Mouse (Mus musculus): ENCODE measurements around the gene Thada. TPM values are rescaled to one million over a fixed set of nuclear protein-coding genes. Genes with fewer than 3 reads are reported as not detected.

Thada gene
- polyA plus RNA-seq, 1 experiment from 2014 or later, result 10.8 TPM

DNA sequence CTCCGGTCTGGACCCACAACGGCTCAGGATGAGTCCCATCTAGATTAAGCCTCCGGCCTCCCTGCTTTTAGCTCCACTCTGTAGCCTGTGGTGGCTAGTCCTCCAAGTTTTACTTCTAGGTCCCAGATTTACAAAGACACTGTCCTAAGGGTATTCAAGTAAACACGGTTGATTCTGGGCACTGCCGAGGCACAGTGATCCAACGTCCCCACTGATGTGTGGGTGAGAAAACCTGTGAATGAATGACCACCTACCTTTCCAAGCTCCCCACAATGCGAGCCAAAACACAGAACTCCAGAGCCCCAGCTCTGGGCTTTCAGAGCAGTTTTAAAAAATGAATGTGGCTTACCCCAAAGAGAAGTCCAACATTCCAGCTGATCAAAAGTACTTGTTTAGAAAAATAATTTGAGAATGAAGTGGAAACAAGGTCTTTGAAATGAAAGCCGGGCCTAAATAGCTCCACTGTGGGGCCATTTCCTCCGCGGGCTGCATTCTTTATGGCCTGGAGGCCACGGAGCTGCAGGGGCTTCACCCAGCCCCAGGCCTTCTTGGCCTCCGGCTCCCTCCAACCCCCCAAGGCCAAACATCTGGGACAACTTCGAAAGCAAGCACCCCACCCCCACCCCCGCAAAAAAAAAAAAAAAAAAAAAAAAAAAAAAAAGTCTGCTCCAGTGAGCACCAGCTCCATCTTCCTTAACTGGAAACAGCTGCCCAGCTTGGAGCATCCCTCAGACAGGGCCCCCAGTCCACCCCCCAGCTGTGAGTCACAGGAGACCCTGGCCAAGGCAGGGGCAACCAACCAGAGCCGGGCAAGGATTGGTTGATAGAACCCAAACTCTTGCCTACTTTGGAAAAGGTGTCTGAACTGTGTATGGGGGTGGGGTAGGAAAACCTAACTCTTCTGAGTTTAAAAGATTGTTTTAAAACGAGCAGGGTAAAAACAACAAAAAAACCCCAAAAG lies 283.4 kb downstream of the Thada start:
- Histone ChIP-seq H3K9ac (ENCODE audit: low read length) (peak overlapping the region; percentile 45), H3K36me3 (ENCODE audit: control insufficient read depth, insufficient read depth, low read length) (peaks cover 21% of the 10 kb centered on the region), H3K4me3 (ENCODE audit: low read depth, low read length) (peak overlapping the region; percentile 33; the same call in 1 of the 2 replicates), H3K27me3 (replicated peaks; ENCODE audit: control insufficient read depth, insufficient read depth, low read length) (no peaks in the 10 kb centered on the region), H3K9me3 (ENCODE audit: control insufficient read depth, low read length) (no peaks in the 10 kb centered on the region), H3K27ac (ENCODE audit: low read depth) (peak overlapping the region; percentile 85), H3K4me1 (replicated peaks; ENCODE audit: control insufficient read depth, insufficient read depth, low read length) (peaks cover 38% of the 10 kb centered on the region), H3K4me2 (ENCODE audit: low read length) (peak overlapping the region; percentile 54)
- peak; percentile 73 for DNase-seq (ENCODE audit: low spot score)
- 22% methylated on average over 15 of the region's 16 CpGs for WGBS
- no peak for ATAC-seq (replicated peaks; ENCODE audit: low FRiP score, low TSS enrichment, low read depth)

- H3K9me3 ChIP-seq (ENCODE audit: control insufficient read depth, low read length), result no peaks in the 10 kb centered on the region
- H3K36me3 ChIP-seq (ENCODE audit: control insufficient read depth, insufficient read depth, low read length), result peaks cover 19% of the 10 kb centered on the region
- ATAC-seq (replicated peaks; ENCODE audit: low FRiP score, low TSS enrichment, low read depth) (no peak), DNase-seq (ENCODE audit: low spot score) (peak; percentile 70)
- H3K27ac ChIP-seq (ENCODE audit: low read depth), result peak overlapping the region; percentile 85
- no peak overlapping the region for H3K4me3 ChIP-seq (ENCODE audit: low read depth, low read length)
- peaks cover 41% of the 10 kb centered on the region for H3K4me1 ChIP-seq (replicated peaks; ENCODE audit: control insufficient read depth, insufficient read depth, low read length)
- H3K4me2 ChIP-seq (ENCODE audit: low read length), result peak overlapping the region; percentile 15; the same call in 1 of the 2 replicates
- H3K9ac ChIP-seq (ENCODE audit: low read length), result no peak overlapping the region
- H3K27me3 ChIP-seq (replicated peaks; ENCODE audit: control insufficient read depth, insufficient read depth, low read length), result no peaks in the 10 kb centered on the region
- 62% methylated on average over 18 of the region's 18 CpGs for WGBS
These were observed 284.3 kb downstream of the Thada start for GRCm38 (mm10) chr17:84181502-84182310.

- H3K36me3 ChIP-seq (ENCODE audit: control insufficient read depth, insufficient read depth, low read length), result peaks cover 11% of the 10 kb centered on the region; the same call in 1 of the 2 replicates
- H3K27ac ChIP-seq (ENCODE audit: low read depth), result peak overlapping the region; percentile 85
- H3K4me1 ChIP-seq (replicated peaks; ENCODE audit: control insufficient read depth, insufficient read depth, low read length), result peaks cover 41% of the 10 kb centered on the region
- H3K4me3 ChIP-seq (ENCODE audit: low read depth, low read length), result no peak overlapping the region
- 0 out of 2 replicates have a peak overlapping the region, but pooled peaks have one; percentile 1 for H3K9ac ChIP-seq (ENCODE audit: low read length)
- 0 out of 2 replicates have a peak overlapping the region, but pooled peaks have one; percentile 11 for H3K4me2 ChIP-seq (ENCODE audit: low read length)
- H3K27me3 ChIP-seq (replicated peaks; ENCODE audit: control insufficient read depth, insufficient read depth, low read length), result no peaks in the 10 kb centered on the region
- no peaks in the 10 kb centered on the region for H3K9me3 ChIP-seq (ENCODE audit: control insufficient read depth, low read length)
- ATAC-seq (replicated peaks; ENCODE audit: low FRiP score, low TSS enrichment, low read depth), result peak; percentile 40
- DNase-seq (ENCODE audit: low spot score), result peak; percentile 75
- WGBS, result 28% methylated on average over 11 of the region's 11 CpGs
These were observed 285.1 kb downstream of the Thada start for GRCm38 (mm10) chr17:84180715-84181501.

DNA sequence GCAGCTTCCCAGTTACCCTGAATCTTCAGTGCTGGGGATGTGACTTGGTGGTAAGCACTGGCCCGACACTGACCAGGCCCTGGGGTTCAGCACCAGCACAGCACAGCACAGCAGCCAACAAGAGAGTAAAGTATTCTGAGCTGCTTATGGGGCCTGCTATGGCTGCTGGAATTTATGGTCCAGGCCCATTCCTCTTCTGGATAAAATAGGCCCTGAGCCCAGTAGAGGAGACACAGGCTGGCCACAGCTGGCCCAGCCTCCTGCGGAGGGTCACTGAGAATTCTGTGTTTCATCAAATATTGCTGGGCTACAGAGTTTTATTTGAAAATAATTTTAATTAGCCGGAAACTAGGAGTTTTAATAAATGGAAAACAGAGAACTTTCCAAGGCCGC lies 286.0 kb downstream of the Thada start:
- H3K4me1 ChIP-seq (replicated peaks; ENCODE audit: control insufficient read depth, insufficient read depth, low read length), result peaks cover 41% of the 10 kb centered on the region
- H3K36me3 ChIP-seq (ENCODE audit: control insufficient read depth, insufficient read depth, low read length), result peaks cover 2% of the 10 kb centered on the region; the same call in 1 of the 2 replicates
- WGBS, result 51% methylated on average over 4 of the region's 4 CpGs
- no peak overlapping the region for H3K4me3 ChIP-seq (ENCODE audit: low read depth, low read length)
- no peak for ATAC-seq (replicated peaks; ENCODE audit: low FRiP score, low TSS enrichment, low read depth)
- DNase-seq (ENCODE audit: low spot score), result peak; percentile 55
- H3K4me2 ChIP-seq (ENCODE audit: low read length), result no peak overlapping the region
- peak overlapping the region; percentile 85 for H3K27ac ChIP-seq (ENCODE audit: low read depth)
- H3K27me3 ChIP-seq (replicated peaks; ENCODE audit: control insufficient read depth, insufficient read depth, low read length), result no peaks in the 10 kb centered on the region
- 0 out of 2 replicates have a peak, but pooled peaks cover 4% of the 10 kb centered on the region for H3K9me3 ChIP-seq (ENCODE audit: control insufficient read depth, low read length)
- H3K9ac ChIP-seq (ENCODE audit: low read length), result no peak overlapping the region

- ATAC-seq (replicated peaks; ENCODE audit: low FRiP score, low TSS enrichment, low read depth) (no peak), DNase-seq (ENCODE audit: low spot score) (peak; percentile 49)
- Histone ChIP-seq H3K9me3 (ENCODE audit: control insufficient read depth, low read length) (0 out of 2 replicates have a peak, but pooled peaks cover 4% of the 10 kb centered on the region), H3K4me3 (ENCODE audit: low read depth, low read length) (no peak overlapping the region), H3K4me1 (replicated peaks; ENCODE audit: control insufficient read depth, insufficient read depth, low read length) (peaks cover 41% of the 10 kb centered on the region), H3K4me2 (ENCODE audit: low read length) (no peak overlapping the region), H3K27me3 (replicated peaks; ENCODE audit: control insufficient read depth, insufficient read depth, low read length) (no peaks in the 10 kb centered on the region), H3K36me3 (ENCODE audit: control insufficient read depth, insufficient read depth, low read length) (no peaks in the 10 kb centered on the region), H3K9ac (ENCODE audit: low read length) (no peak overlapping the region), H3K27ac (ENCODE audit: low read depth) (peak overlapping the region; percentile 85)
- 89% methylated on average over 17 of the region's 17 CpGs for WGBS
These were observed 286.7 kb downstream of the Thada start for GRCm38 (mm10) chr17:84179026-84179972.

- WGBS, result 38% methylated on average over 8 of the region's 8 CpGs
- ATAC-seq (replicated peaks; ENCODE audit: low FRiP score, low TSS enrichment, low read depth), result no peak
- H3K36me3 ChIP-seq (ENCODE audit: control insufficient read depth, insufficient read depth, low read length), result no peaks in the 10 kb centered on the region
- no peak overlapping the region for H3K9ac ChIP-seq (ENCODE audit: low read length)
- peak; percentile 50 for DNase-seq (ENCODE audit: low spot score)
- peaks cover 31% of the 10 kb centered on the region for H3K4me1 ChIP-seq (replicated peaks; ENCODE audit: control insufficient read depth, insufficient read depth, low read length)
- H3K4me3 ChIP-seq (ENCODE audit: low read depth, low read length), result no peak overlapping the region
- H3K27ac ChIP-seq (ENCODE audit: low read depth), result no peak overlapping the region
- H3K4me2 ChIP-seq (ENCODE audit: low read length), result no peak overlapping the region
- no peaks in the 10 kb centered on the region for H3K27me3 ChIP-seq (replicated peaks; ENCODE audit: control insufficient read depth, insufficient read depth, low read length)
- 0 out of 2 replicates have a peak, but pooled peaks cover 4% of the 10 kb centered on the region for H3K9me3 ChIP-seq (ENCODE audit: control insufficient read depth, low read length)
These were observed 288.5 kb downstream of the Thada start for GRCm38 (mm10) chr17:84177481-84177880.

- H3K4me3 ChIP-seq (ENCODE audit: low read depth, low read length), result no peak overlapping the region
- DNase-seq (ENCODE audit: low spot score) (no peak), ATAC-seq (replicated peaks; ENCODE audit: low FRiP score, low TSS enrichment, low read depth) (no peak)
- 0 out of 2 replicates have a peak, but pooled peaks cover 4% of the 10 kb centered on the region for H3K9me3 ChIP-seq (ENCODE audit: control insufficient read depth, low read length)
- peaks cover 21% of the 10 kb centered on the region for H3K4me1 ChIP-seq (replicated peaks; ENCODE audit: control insufficient read depth, insufficient read depth, low read length)
- H3K9ac ChIP-seq (ENCODE audit: low read length), result no peak overlapping the region
- no peaks in the 10 kb centered on the region for H3K36me3 ChIP-seq (ENCODE audit: control insufficient read depth, insufficient read depth, low read length)
- 87% methylated on average over 7 of the region's 7 CpGs for WGBS
- H3K4me2 ChIP-seq (ENCODE audit: low read length), result no peak overlapping the region
- H3K27ac ChIP-seq (ENCODE audit: low read depth), result no peak overlapping the region
- no peaks in the 10 kb centered on the region for H3K27me3 ChIP-seq (replicated peaks; ENCODE audit: control insufficient read depth, insufficient read depth, low read length)
These were observed 289.6 kb downstream of the Thada start for GRCm38 (mm10) chr17:84176446-84176845.

Data from intestine, embryonic 14.5 days (tissue).